Comparison of ENCODE assay signal across 8 mouse cellular contexts in genomic region chrX:13229891-13230614, GRCm38 (mm10). TPM values are rescaled to one million over a fixed set of nuclear protein-coding genes. Genes with fewer than 3 reads are reported as not detected.
A peak's percentile ranks its signal among the peaks of the same experiment; 100 is the strongest.
DNase-seq lines count a peak whose midpoint lies in the region; ATAC-seq and TF ChIP-seq lines count a peak whose summit lies in the region.

No protein-coding gene starts in this region.

- peaks cover 11% of the 10 kb centered on the region for H3K4me1 ChIP-seq in forebrain, embryonic 10.5 days
- H3K4me1 ChIP-seq in hindbrain, postnatal 0 days (ENCODE audit: insufficient read depth, low read length) = no peaks in the 10 kb centered on the region
- H3K4me1 ChIP-seq in liver, embryonic 14.5 days (replicated peaks; ENCODE audit: control insufficient read depth in 2 of 2, insufficient read depth in 2 of 2, low read length in 1 of 2) = peaks cover 0 to 11% of the 10 kb centered on the region in 2 experiments; a peak in 2 of 4 replicates
- H3K4me1 ChIP-seq in neural tube, embryonic 15.5 days = peaks cover 9% of the 10 kb centered on the region

- no peak for TF ChIP-seq POLR2A in brain, embryonic 14.5 days (IDR thresholded peaks at IDR 0.05; ENCODE audit: borderline replicate concordance, extremely low read depth, insufficient read depth, insufficient read length, poor library complexity, severe bottlenecking)

- no peak for TF ChIP-seq EP300 in liver, embryonic 14.5 days (IDR thresholded peaks at IDR 0.05; ENCODE audit: low read depth)

- H3K27ac ChIP-seq in forebrain, embryonic 10.5 days = peak overlapping the region; percentile 86
- peak overlapping the region; percentile 70 for H3K27ac ChIP-seq in hindbrain, postnatal 0 days
- H3K27ac ChIP-seq in liver, embryonic 14.5 days = peak overlapping the region; percentile 79
- peak overlapping the region; percentile 88 for H3K27ac ChIP-seq in neural tube, embryonic 15.5 days (replicated peaks)

- no peaks in the 10 kb centered on the region for H3K9me3 ChIP-seq in forebrain, embryonic 10.5 days
- H3K9me3 ChIP-seq in hindbrain, postnatal 0 days (ENCODE audit: low read length) = no peaks in the 10 kb centered on the region
- no peaks in the 10 kb centered on the region for H3K9me3 ChIP-seq in liver, embryonic 14.5 days (ENCODE audit: control insufficient read depth, low read length)
- H3K9me3 ChIP-seq in neural tube, embryonic 15.5 days (replicated peaks) = no peaks in the 10 kb centered on the region

- ATAC-seq in hindbrain, postnatal 0 days = peak; percentile 73
- ATAC-seq in liver, embryonic 14.5 days (ENCODE audit: insufficient read depth) = peak; percentile 32; the same call in 1 of the 2 replicates
- ATAC-seq in neural tube, embryonic 15.5 days (ENCODE audit: low FRiP score) = peak; percentile 80
- no peak for ATAC-seq in monocyte, adult 5-6 weeks (replicated peaks; ENCODE audit: insufficient number of reproducible peaks, low FRiP score, low TSS enrichment, poor library complexity, severe bottlenecking)

- peak; percentile 53; the same call in 1 of the 2 replicates for TF ChIP-seq CTCF in brain, embryonic 14.5 days (IDR thresholded peaks at IDR 0.05; ENCODE audit: borderline replicate concordance, extremely low read depth, insufficient read depth, insufficient read length)
- TF ChIP-seq CTCF in hindbrain, postnatal 0 days (IDR thresholded peaks at IDR 0.05; ENCODE audit: low read depth) = peak; percentile 68
- TF ChIP-seq CTCF in liver, embryonic 14.5 days (IDR thresholded peaks at IDR 0.05; ENCODE audit: low read depth) = peak; percentile 73

- peak; percentile 13 to 48 for DNase-seq in spleen, postnatal 10 days (ENCODE audit: low spot score in 2 of 2)
- no peak for DNase-seq in spleen, postnatal 14 days (ENCODE audit: low spot score in 2 of 2)
- DNase-seq in brain, embryonic 14.5 days (ENCODE audit: low read depth) = peak; percentile 77
- peak; percentile 54 for DNase-seq in forebrain, embryonic 10.5 days (ENCODE audit: extremely low spot score, low spot score)
- peak; percentile 63 for DNase-seq in hindbrain, postnatal 0 days (ENCODE audit: low spot score)
- peak in 1 of 3 experiments; percentile 39 for DNase-seq in liver, embryonic 14.5 days (ENCODE audit: low read depth in 3 of 3, low spot score in 3 of 3)

- H3K36me3 ChIP-seq in forebrain, embryonic 10.5 days (replicated peaks) = no peaks in the 10 kb centered on the region
- H3K36me3 ChIP-seq in hindbrain, postnatal 0 days (ENCODE audit: insufficient read depth, low read length) = no peaks in the 10 kb centered on the region
- H3K36me3 ChIP-seq in liver, embryonic 14.5 days (replicated peaks; ENCODE audit: control insufficient read depth, insufficient read depth, low read depth) = no peaks in the 10 kb centered on the region
- no peaks in the 10 kb centered on the region for H3K36me3 ChIP-seq in neural tube, embryonic 15.5 days

- peak overlapping the region; percentile 17; the same call in 1 of the 2 replicates for H3K9ac ChIP-seq in hindbrain, postnatal 0 days (replicated peaks; ENCODE audit: low read length)
- H3K9ac ChIP-seq in liver, embryonic 14.5 days (replicated peaks) = peak overlapping the region; percentile 63
- H3K9ac ChIP-seq in neural tube, embryonic 15.5 days (replicated peaks) = peak overlapping the region; percentile 36

- H3K27me3 ChIP-seq in forebrain, embryonic 10.5 days (ENCODE audit: poor library complexity, severe bottlenecking) = peaks cover 44% of the 10 kb centered on the region
- H3K27me3 ChIP-seq in hindbrain, postnatal 0 days (ENCODE audit: insufficient read depth, low read length) = no peaks in the 10 kb centered on the region
- H3K27me3 ChIP-seq in liver, embryonic 14.5 days (ENCODE audit: control insufficient read depth, insufficient read depth, low read length) = no peaks in the 10 kb centered on the region
- no peaks in the 10 kb centered on the region; the same call in 1 of the 2 replicates for H3K27me3 ChIP-seq in neural tube, embryonic 15.5 days (replicated peaks)

- WGBS in forebrain, embryonic 10.5 days = 29% methylated on average over 8 of the region's 8 CpGs
- WGBS in hindbrain, postnatal 0 days = 32% methylated on average over 8 of the region's 8 CpGs
- WGBS in liver, embryonic 14.5 days (ENCODE audit: insufficient replicate concordance) = 14% methylated on average over 8 of the region's 8 CpGs
- WGBS in neural tube, embryonic 15.5 days = 32% methylated on average over 8 of the region's 8 CpGs

- peak overlapping the region; percentile 45 for H3K4me3 ChIP-seq in forebrain, embryonic 10.5 days
- peak overlapping the region; percentile 35 for H3K4me3 ChIP-seq in hindbrain, postnatal 0 days (ENCODE audit: low read length)
- peak overlapping the region; percentile 53 to 80 for H3K4me3 ChIP-seq in liver, embryonic 14.5 days (ENCODE audit: insufficient read depth in 1 of 2, low read depth in 2 of 2, low read length in 2 of 2)
- peak overlapping the region; percentile 41 for H3K4me3 ChIP-seq in neural tube, embryonic 15.5 days (replicated peaks)

- peak overlapping the region; percentile 56 for H3K4me2 ChIP-seq in hindbrain, postnatal 0 days (ENCODE audit: low read depth, low read length)
- H3K4me2 ChIP-seq in liver, embryonic 14.5 days (ENCODE audit: low read depth) = peak overlapping the region; percentile 73
- peak overlapping the region; percentile 55 for H3K4me2 ChIP-seq in neural tube, embryonic 15.5 days

RNA-seq across cellular contexts. Expression of gene Ddx3x, which starts 50.7 kb away (rescaled TPM):
- polyA plus RNA-seq in brain, embryonic 14.5 days (2012; rRNA removed) = 77.0 and 126 TPM in 2 replicates
- polyA plus RNA-seq in forebrain, embryonic 10.5 days (2016; fragmentation: Nextera tagmentation; extraction: Ambion mirVana) = 167 and 183 TPM in 2 replicates
- total RNA-seq in hindbrain, postnatal 0 days (2014; rRNA removed) = 92.2 and 103 TPM in 2 replicates
- polyA plus RNA-seq in hindbrain, postnatal 0 days (2015; fragmentation: Nextera tagmentation; extraction: Ambion mirVana) = 91.7 and 110 TPM in 2 replicates
- 24.3 and 34.5 TPM in 2 replicates for polyA plus RNA-seq in liver, embryonic 14.5 days (2012; rRNA removed)
- polyA plus RNA-seq in liver, embryonic 14.5 days (2014; fragmentation: Nextera tagmentation; extraction: Ambion mirVana) = 54.5 and 71.8 TPM in 2 replicates
- polyA plus RNA-seq in neural tube, embryonic 15.5 days (2015; fragmentation: Nextera tagmentation; extraction: Ambion mirVana) = 85.8 and 102 TPM in 2 replicates
- total RNA-seq in monocyte, adult 5-6 weeks (2017) = 729 to 855 TPM (median 842 TPM) in 3 replicates

Comparison
In these comparisons a context has a peak if more than half of its experiments do, and no peak if none do; other contexts are left out.
1. DNase-seq: peak in spleen, postnatal 10 days (2 of 2), brain, embryonic 14.5 days (single experiment), forebrain, embryonic 10.5 days (single experiment) and hindbrain, postnatal 0 days (single experiment); none in spleen, postnatal 14 days (0 of 2).
2. Peak in every context shown above with its lines, with median percentiles within 50 percentile points of each other: CTCF ChIP-seq, H3K27ac ChIP-seq, H3K4me3 ChIP-seq, H3K4me2 ChIP-seq and H3K9ac ChIP-seq.